Mouse (Mus musculus) MEL (cell line): ENCODE results near the gene Fam19a1. TPM values are rescaled to one million over a fixed set of nuclear protein-coding genes. Genes with fewer than 3 reads are reported as not detected.

Source experiments
- DNase-seq: peaks from one replicate; pipeline ENCODE4 v3.0.0; 2011; ENCODE audit warnings: low read depth, low spot score
- H3K27ac ChIP-seq: 2 replicates; pipeline ENCODE4 v1.5.1; 2012; ENCODE audit warnings: low read depth, mild to moderate bottlenecking, control low read depth, low read length, moderate library complexity; ENCODE audit not compliant: control insufficient read depth
- H3K27me3 ChIP-seq, 2 experiments: fragments of 150-350 bp in 1 of 2; sonication (generic) in 1 of 2; 2 replicates each; pipeline ENCODE4 v1.6.1; 2012; ENCODE audit warnings: low read length in 2 of 2, mild to moderate bottlenecking in 2 of 2, improper control_type of control experiment in 1 of 2, moderate library complexity in 1 of 2; ENCODE audit not compliant: insufficient read depth in 2 of 2, control insufficient read depth in 1 of 2
- H3K36me3 ChIP-seq, 2 experiments: 2 replicates each; pipeline ENCODE4 v1.6.1; 2012 to 2014; ENCODE audit warnings: low read length in 2 of 2, improper control_type of control experiment in 1 of 2, inconsistent platforms in 1 of 2, mild to moderate bottlenecking in 1 of 2; ENCODE audit not compliant: insufficient read depth in 2 of 2, control insufficient read depth in 1 of 2
- H3K4me1 ChIP-seq, 2 experiments: fragments of 150-350 bp in 1 of 2; sonication (generic) in 1 of 2; 2 replicates each; pipeline ENCODE4 v1.6.1; 2012; ENCODE audit warnings: low read length in 2 of 2, improper control_type of control experiment in 1 of 2, mild to moderate bottlenecking in 1 of 2; ENCODE audit not compliant: insufficient read depth in 2 of 2, control insufficient read depth in 1 of 2
- H3K4me3 ChIP-seq, 2 experiments: fragments of 150-350 bp in 1 of 2; sonication (generic) in 1 of 2; 2 replicates each; pipeline ENCODE4 v1.5.1; 2012; ENCODE audit warnings: low read depth in 2 of 2, low read length in 2 of 2, mild to moderate bottlenecking in 2 of 2, moderate library complexity in 2 of 2, control low read depth in 1 of 2, improper control_type of control experiment in 1 of 2; ENCODE audit not compliant: control insufficient read depth in 1 of 2, insufficient read depth in 1 of 2
- H3K79me2 ChIP-seq: 2 replicates; pipeline ENCODE4 v1.6.1; 2012; ENCODE audit warnings: mild to moderate bottlenecking, low read length, moderate library complexity; ENCODE audit not compliant: control insufficient read depth, poor library complexity, insufficient read depth
- H3K9ac ChIP-seq: 2 replicates; pipeline ENCODE4 v1.6.1; 2012; ENCODE audit warnings: low read depth, mild to moderate bottlenecking, control low read depth, low read length, moderate library complexity; ENCODE audit not compliant: control insufficient read depth, poor library complexity, severe bottlenecking
- H3K9me3 ChIP-seq: fragments of 150-350 bp; sonication (generic); replicated peaks from 2 replicates; pipeline ENCODE4 v1.6.1; 2012; ENCODE audit warnings: mild to moderate bottlenecking, low read length, improper control_type of control experiment, moderate library complexity; ENCODE audit not compliant: insufficient read depth
- CHD2 ChIP-seq: IDR thresholded peaks from 2 replicates; pipeline ENCODE4 v1.6.1; 2011; ENCODE audit warnings: low read length, improper control_type of control experiment
- CTCF ChIP-seq, 3 experiments: IDR thresholded peaks in 2 of 3; conservative IDR thresholded peaks in 1 of 3; 2 replicates each; pipeline ENCODE4 v1.5.1; 2011 to 2012; ENCODE audit warnings: low read length in 3 of 3, low read depth in 2 of 3, mild to moderate bottlenecking in 2 of 3, improper control_type of control experiment in 1 of 3, inconsistent platforms in 1 of 3, mixed read lengths in 1 of 3, moderate library complexity in 1 of 3; ENCODE audit not compliant: control insufficient read depth in 1 of 3, insufficient read depth in 1 of 3, poor library complexity in 1 of 3, severe bottlenecking in 1 of 3
- E2F4 ChIP-seq: IDR thresholded peaks from 2 replicates; pipeline ENCODE4 v1.6.1; 2011; ENCODE audit warnings: low read depth, low read length, improper control_type of control experiment, borderline replicate concordance
- ELF1 ChIP-seq: IDR thresholded peaks from 2 replicates; pipeline ENCODE4 v1.6.1; 2014; ENCODE audit warnings: low read depth, mild to moderate bottlenecking, inconsistent platforms, low read length, improper control_type of control experiment, moderate library complexity
- EP300 ChIP-seq, 2 experiments: IDR thresholded peaks; 2 replicates each; pipeline ENCODE4 v1.6.1; 2011; ENCODE audit warnings: improper control_type of control experiment in 2 of 2, low read length in 2 of 2, low read depth in 1 of 2, mild to moderate bottlenecking in 1 of 2
- GABPA ChIP-seq: IDR thresholded peaks from 2 replicates; pipeline ENCODE4 v1.6.1; 2012; ENCODE audit warnings: low read depth, mild to moderate bottlenecking, inconsistent platforms, low read length, improper control_type of control experiment, moderate library complexity
- GATA1 ChIP-seq: IDR thresholded peaks from 2 replicates; pipeline ENCODE4 v1.6.1; 2011; ENCODE audit warnings: low read depth, low read length, improper control_type of control experiment
- HCFC1 ChIP-seq: IDR thresholded peaks from 2 replicates; pipeline ENCODE4 v1.6.1; 2012; ENCODE audit warnings: low read depth, mild to moderate bottlenecking, inconsistent platforms, low read length, improper control_type of control experiment, moderate library complexity
- JUND ChIP-seq: IDR thresholded peaks from 2 replicates; pipeline ENCODE4 v1.6.1; 2011; ENCODE audit warnings: low read depth, mild to moderate bottlenecking, improper control_type of control experiment, low read length
- KAT2A ChIP-seq: conservative IDR thresholded peaks from 2 replicates; pipeline ENCODE4 v1.6.1; 2012; ENCODE audit warnings: low read depth, low read length, improper control_type of control experiment, inconsistent platforms
- MAX ChIP-seq: IDR thresholded peaks from 2 replicates; pipeline ENCODE4 v1.6.1; 2011; ENCODE audit warnings: low read length, improper control_type of control experiment
- MAZ ChIP-seq: IDR thresholded peaks from 2 replicates; pipeline ENCODE4 v1.6.1; 2012; ENCODE audit warnings: low read depth, mild to moderate bottlenecking, inconsistent platforms, low read length, improper control_type of control experiment
- MEF2A ChIP-seq: IDR thresholded peaks from 2 replicates; pipeline ENCODE4 v1.6.1; 2014; ENCODE audit warnings: low read depth, mild to moderate bottlenecking, inconsistent platforms, low read length, improper control_type of control experiment; ENCODE audit not compliant: poor library complexity, insufficient replicate concordance, severe bottlenecking; ENCODE audit errors: extremely low read depth
- MXI1 ChIP-seq: IDR thresholded peaks from 2 replicates; pipeline ENCODE4 v1.6.1; 2011; ENCODE audit warnings: mild to moderate bottlenecking, low read depth, low read length, improper control_type of control experiment
- MYB ChIP-seq: IDR thresholded peaks from 2 replicates; pipeline ENCODE4 v1.6.1; 2011; ENCODE audit warnings: mild to moderate bottlenecking, low read depth, low read length, improper control_type of control experiment
- MYC ChIP-seq: IDR thresholded peaks from 2 replicates; pipeline ENCODE4 v1.6.1; 2011; ENCODE audit warnings: low read depth, mild to moderate bottlenecking, low read length, improper control_type of control experiment, moderate library complexity
- POLR2A ChIP-seq, 2 experiments: IDR thresholded peaks; 2 replicates each; pipeline ENCODE4 v1.6.1; 2011 to 2012; ENCODE audit warnings: low read length in 2 of 2, mild to moderate bottlenecking in 2 of 2, control low read depth in 1 of 2, improper control_type of control experiment in 1 of 2, low read depth in 1 of 2, moderate library complexity in 1 of 2; ENCODE audit not compliant: control insufficient read depth in 1 of 2, insufficient read depth in 1 of 2, poor library complexity in 1 of 2
- POLR2AphosphoS2 ChIP-seq: IDR thresholded peaks from 2 replicates; pipeline ENCODE4 v1.6.1; 2011; ENCODE audit warnings: low read length, improper control_type of control experiment
- POLR2AphosphoS5 ChIP-seq: IDR thresholded peaks from 2 replicates; pipeline ENCODE4 v1.6.1; 2012; ENCODE audit warnings: low read depth, borderline replicate concordance, mild to moderate bottlenecking, inconsistent platforms, low read length, moderate library complexity, mixed read lengths
- RAD21 ChIP-seq: IDR thresholded peaks from 2 replicates; pipeline ENCODE4 v1.6.1; 2011; ENCODE audit warnings: mild to moderate bottlenecking, low read depth, low read length, improper control_type of control experiment
- RCOR1 ChIP-seq: IDR thresholded peaks from 2 replicates; pipeline ENCODE4 v1.6.1; 2012; ENCODE audit warnings: low read depth, mild to moderate bottlenecking, inconsistent platforms, low read length, improper control_type of control experiment
- SIN3A ChIP-seq: IDR thresholded peaks from 2 replicates; pipeline ENCODE4 v1.6.1; 2012; ENCODE audit warnings: low read length, improper control_type of control experiment, inconsistent platforms
- SMC3 ChIP-seq: IDR thresholded peaks from 2 replicates; pipeline ENCODE4 v1.6.1; 2011; ENCODE audit warnings: low read depth, low read length, improper control_type of control experiment
- TAL1 ChIP-seq: IDR thresholded peaks from 2 replicates; pipeline ENCODE4 v1.6.1; 2012; ENCODE audit warnings: mild to moderate bottlenecking, inconsistent platforms, low read length, moderate library complexity, mixed read lengths
- ZKSCAN1 ChIP-seq: IDR thresholded peaks from 2 replicates; pipeline ENCODE4 v1.6.1; 2012; ENCODE audit warnings: low read depth, mild to moderate bottlenecking, inconsistent platforms, low read length, improper control_type of control experiment, moderate library complexity
- ZMIZ1 ChIP-seq: IDR thresholded peaks from 2 replicates; pipeline ENCODE4 v1.6.1; 2012; ENCODE audit warnings: low read depth, mild to moderate bottlenecking, inconsistent platforms, low read length, improper control_type of control experiment, moderate library complexity
- ZNF384 ChIP-seq: IDR thresholded peaks from 2 replicates; pipeline ENCODE4 v1.6.1; 2012; ENCODE audit warnings: low read depth, mild to moderate bottlenecking, inconsistent platforms, low read length, improper control_type of control experiment
- polyA plus RNA-seq, 2 experiments: library from polyadenylated mRNA; stranded (reverse) in 1 of 2; unstranded in 1 of 2; fragments of >175 nt in 1 of 2; fragments of >200 nt in 1 of 2; gene quantifications; 2 replicates each; pipeline versions ENCODE4 v1.2.1 to v1.2.4; 2012; ENCODE audit warnings: low replicate concordance in 2 of 2, low read depth in 1 of 2; ENCODE audit not compliant: insufficient read length in 2 of 2, insufficient read depth in 1 of 2, missing spikeins in 1 of 2
- total RNA-seq: library from RNA; depleted of rRNA; stranded (reverse); fragments of 300-350 nt; gene quantifications from 2 replicates; pipeline ENCODE4 v1.2.3, GENCODE M21; 2012

The Fam19a1 gene
- total and polyA plus RNA-seq, 3 experiments: not detected

- TF ChIP-seq KAT2A (no peak), JUND (no peak), ZNF384 (no peak), MAX (no peak), ZKSCAN1 (no peak), MXI1 (no peak), EP300 (IDR thresholded peaks at IDR 0.05; ENCODE audit: low read depth in 1 of 2, low read length in 2 of 2) (no peak), POLR2AphosphoS2 (no peak), MYB (no peak), GATA1 (no peak), GABPA (no peak), CTCF (IDR thresholded peaks at IDR 0.05 in 2 of 3, conservative IDR thresholded peaks at IDR 0.05 in 1 of 3; ENCODE audit: control insufficient read depth in 1 of 3, insufficient read depth in 1 of 3, low read depth in 2 of 3, low read length in 3 of 3, poor library complexity in 1 of 3, severe bottlenecking in 1 of 3) (no peak), RAD21 (no peak), POLR2A (IDR thresholded peaks at IDR 0.05; ENCODE audit: control insufficient read depth in 1 of 2, insufficient read depth in 1 of 2, low read depth in 1 of 2, low read length in 2 of 2, poor library complexity in 1 of 2) (no peak), RCOR1 (no peak), E2F4 (no peak), HCFC1 (no peak), MEF2A (no peak)
- Histone ChIP-seq H3K79me2 (no peaks in the 10 kb centered on the region), H3K27me3 (no peaks in the 10 kb centered on the region), H3K27ac (no peak overlapping the region), H3K4me3 (no peak overlapping the region), H3K9me3 (no peaks in the 10 kb centered on the region), H3K9ac (no peak overlapping the region), H3K36me3 (no peaks in the 10 kb centered on the region), H3K4me1 (no peaks in the 10 kb centered on the region)
- no peak for DNase-seq
These were observed 1.3 kb upstream of the Fam19a1 start for GRCm38 (mm10) chr6:96111656-96112055.

GRCm38 (mm10) chr6:96114151-96114550 is 1.2 kb downstream of the Fam19a1 start:
- H3K27ac ChIP-seq: no peak overlapping the region
- H3K9ac ChIP-seq: no peak overlapping the region
- H3K4me1 ChIP-seq: no peaks in the 10 kb centered on the region
- no peaks in the 10 kb centered on the region for H3K79me2 ChIP-seq
- H3K4me3 ChIP-seq: no peak overlapping the region
- no peaks in the 10 kb centered on the region for H3K36me3 ChIP-seq
- H3K27me3 ChIP-seq: no peaks in the 10 kb centered on the region
- H3K9me3 ChIP-seq: no peaks in the 10 kb centered on the region
- TF ChIP-seq MYC: no peak
- no peak for TF ChIP-seq MYB
- no peak for TF ChIP-seq MAZ
- no peak for TF ChIP-seq CHD2
- no peak for TF ChIP-seq GABPA
- TF ChIP-seq ELF1: no peak
- no peak for TF ChIP-seq SMC3
- no peak for TF ChIP-seq JUND
- no peak for TF ChIP-seq TAL1
- TF ChIP-seq ZMIZ1: no peak
- no peak for TF ChIP-seq POLR2AphosphoS5
- no peak for TF ChIP-seq RCOR1
- no peak for TF ChIP-seq SIN3A
- TF ChIP-seq MEF2A: no peak
- DNase-seq: no peak
